Mouse (Mus musculus): ENCODE results near the gene Atxn7l2.

Gene Atxn7l2

DNA sequence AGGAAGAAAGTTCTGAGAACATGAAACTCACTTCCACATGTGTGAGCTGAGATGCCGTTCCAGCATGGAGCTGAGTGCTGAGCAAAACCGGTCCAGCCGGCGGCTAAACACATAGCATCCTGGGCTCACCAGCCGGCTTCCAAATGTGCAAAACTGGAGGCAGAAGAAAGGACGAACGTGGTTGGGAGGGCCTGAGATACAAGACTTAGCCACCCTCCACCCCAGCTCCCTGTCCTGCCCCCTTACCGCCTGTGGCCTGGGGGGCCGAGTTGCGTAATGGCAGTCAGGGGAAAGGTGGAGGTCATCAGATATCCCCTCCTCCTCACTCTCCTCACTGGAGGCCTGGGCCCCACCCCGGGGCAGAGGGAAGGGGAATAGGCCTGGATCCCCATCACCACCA, 6.3 kb downstream of the Atxn7l2 start:
- DNase-seq, result no peak

DNA sequence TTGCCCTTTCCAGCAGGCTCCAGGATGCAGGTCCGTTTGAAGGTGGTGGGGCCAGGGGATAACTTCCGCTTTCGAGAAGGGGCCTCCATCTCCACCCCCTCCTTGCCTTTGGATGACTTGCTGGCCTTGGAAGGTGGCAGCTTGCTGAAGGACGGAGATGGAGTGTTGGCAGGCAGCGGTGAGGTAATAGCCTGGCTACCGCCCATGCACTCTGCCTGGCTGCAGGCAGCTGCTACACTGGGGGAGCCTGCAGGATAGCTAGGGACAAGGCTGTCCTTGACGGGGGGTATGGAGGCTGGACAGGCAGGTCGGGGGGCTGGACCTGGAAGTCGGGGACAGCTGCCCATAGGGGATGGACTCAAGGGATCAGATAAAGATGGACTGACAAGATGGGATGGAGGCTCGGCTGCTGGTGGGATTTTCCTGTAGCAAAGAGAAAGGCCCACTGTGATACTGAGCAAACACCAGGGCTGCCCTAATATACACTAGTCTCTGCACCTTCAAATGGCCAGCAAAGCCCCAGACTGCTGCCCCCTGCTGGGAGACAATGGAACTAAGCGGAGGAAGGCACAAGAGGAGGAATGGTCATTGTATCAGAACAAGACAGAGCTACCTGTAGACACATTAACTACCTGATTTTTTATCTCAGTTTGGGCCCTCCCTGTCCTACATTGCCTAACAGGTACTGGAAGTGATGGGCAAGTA, 7.0 kb downstream of the Atxn7l2 start:
- DNase-seq, result peak; percentile 92 to 94

DNA sequence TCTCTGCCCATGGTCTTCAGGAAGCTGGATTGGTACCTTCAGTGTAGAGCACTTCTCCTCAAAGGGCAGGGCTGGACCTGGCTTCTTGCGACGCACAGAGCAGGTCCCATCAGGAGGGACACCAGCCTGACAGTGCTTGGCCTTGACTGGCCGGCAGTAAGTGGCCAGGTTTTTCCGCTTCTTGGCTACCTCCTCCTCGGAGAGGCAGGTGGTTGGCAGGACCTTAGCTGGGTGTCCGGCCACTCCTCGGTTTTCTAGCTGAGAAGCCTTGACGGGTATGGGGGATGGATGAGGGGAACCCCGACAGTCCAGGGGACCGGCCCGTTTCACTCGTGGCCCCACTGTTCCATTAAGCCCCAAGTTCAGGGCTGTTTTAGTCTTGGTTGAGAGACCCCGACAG, 7.5 kb downstream of the Atxn7l2 start:
- DNase-seq, result peak; percentile 47 to 49

DNA sequence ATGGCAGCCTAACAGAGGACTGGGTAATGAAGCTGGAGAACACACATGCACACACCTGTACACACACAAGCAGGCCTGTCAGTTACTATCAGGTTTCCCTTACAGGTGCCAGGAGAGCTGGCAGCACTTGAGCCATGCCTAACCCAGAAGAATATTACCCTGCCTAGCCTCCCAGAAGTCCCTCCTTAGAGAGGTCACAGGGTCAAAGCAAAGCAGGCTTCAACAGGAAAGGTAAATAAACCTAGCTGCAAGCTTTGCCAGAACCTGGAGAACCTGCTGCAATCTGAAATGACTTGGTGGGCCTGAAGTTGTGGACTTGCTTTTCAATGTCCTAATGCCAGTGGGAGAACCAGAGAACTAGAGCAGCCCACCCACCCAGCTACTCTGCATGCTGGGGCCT, 8.2 kb downstream of the Atxn7l2 start:
- no peak for DNase-seq

DNA sequence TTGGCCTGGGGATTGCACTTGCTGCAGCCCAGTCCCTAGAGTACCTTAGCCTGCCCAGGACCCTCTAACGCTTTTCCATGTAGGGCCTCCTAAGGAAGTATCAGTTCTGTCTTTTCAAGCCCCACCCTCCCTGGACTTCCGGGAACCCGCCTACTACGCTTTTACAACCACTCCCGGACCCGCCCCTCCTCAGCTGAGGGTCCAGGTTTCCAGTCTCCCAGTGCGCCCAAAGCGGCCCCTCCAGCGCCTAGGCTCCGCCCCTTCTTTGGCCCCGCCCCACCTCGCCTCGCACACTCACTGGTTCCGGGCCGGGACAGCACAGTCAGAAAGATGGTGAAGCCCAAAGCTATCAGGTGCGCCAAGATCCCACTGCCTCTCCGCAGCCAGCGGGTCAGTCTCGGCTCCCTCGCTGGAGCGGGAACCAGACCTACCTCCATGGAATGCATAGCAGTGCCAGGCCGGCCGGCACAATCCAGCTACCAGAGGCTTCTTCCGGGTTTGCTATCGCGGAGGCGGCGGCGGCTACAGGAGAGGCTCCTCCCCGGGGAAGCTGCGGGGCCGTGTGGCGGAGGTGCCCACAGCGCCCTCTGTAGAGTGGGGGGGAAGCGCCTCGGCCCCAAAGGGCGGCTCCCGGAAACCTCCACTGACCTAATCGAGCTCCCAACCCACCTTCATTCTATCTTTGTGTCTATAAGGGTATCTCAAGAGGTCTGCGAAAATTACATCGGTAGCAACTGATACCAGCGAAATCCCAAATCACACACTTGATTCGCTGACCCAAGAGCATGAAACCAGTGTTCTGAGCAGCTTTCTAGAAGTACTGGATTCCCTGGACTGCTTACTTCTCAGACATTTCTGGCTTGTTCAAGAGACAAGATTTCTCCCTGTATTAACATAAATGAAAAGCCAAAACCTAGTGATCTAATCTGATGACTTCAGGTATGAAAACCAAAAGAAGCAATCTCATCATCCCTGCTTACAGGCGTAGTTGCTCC, 10.1 kb downstream of the Atxn7l2 start, which contains the start of gene Cyb561d1:
TSS of gene Cyb561d1 (minus strand) at position 884 of the 995 bp plus-strand sequence.
- peak; percentile 91 to 93 for DNase-seq

DNA sequence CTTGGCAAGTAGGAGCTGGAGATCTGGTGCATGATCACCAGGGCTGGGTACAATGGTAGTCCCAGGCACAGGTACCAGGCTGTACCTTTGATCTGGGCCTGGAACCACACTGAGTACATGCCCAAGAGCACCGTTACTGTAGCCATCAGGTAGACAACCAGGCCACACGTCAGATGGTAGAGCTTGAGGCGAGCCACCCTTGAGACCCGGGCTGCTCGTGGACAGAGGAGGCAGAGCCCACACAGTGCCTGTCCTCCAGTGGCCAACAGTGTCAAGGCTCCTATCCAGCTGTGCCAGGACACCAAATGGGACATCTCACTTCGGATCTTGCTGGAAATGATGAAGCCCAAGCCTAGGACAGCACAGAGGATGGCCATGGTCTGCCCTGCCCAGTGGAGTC, 11.5 kb downstream of the Atxn7l2 start:
- DNase-seq, result no peak

DNA sequence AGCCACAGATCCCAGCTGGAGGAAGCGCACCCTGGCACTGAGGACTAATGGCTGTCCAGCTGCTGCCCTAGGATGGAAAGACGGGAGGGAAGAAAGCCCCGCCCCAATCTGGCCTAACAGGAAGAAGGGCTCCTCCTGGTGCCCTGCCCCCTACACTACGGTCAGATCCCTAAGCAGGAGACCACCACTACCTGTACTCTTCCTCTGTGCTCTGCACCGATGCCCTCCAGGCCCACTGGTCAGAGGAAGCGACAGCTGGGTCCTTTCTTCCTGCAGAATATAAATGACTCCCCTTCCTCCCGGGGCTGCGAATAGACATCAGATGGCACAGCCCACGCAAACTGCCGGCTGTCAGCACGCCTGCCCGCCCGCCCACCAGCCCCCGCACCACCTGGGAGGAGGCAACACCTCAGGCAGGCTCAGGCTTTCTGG, 13.7 kb downstream of the Atxn7l2 start:
- peak; percentile 87 to 88 for DNase-seq

DNA sequence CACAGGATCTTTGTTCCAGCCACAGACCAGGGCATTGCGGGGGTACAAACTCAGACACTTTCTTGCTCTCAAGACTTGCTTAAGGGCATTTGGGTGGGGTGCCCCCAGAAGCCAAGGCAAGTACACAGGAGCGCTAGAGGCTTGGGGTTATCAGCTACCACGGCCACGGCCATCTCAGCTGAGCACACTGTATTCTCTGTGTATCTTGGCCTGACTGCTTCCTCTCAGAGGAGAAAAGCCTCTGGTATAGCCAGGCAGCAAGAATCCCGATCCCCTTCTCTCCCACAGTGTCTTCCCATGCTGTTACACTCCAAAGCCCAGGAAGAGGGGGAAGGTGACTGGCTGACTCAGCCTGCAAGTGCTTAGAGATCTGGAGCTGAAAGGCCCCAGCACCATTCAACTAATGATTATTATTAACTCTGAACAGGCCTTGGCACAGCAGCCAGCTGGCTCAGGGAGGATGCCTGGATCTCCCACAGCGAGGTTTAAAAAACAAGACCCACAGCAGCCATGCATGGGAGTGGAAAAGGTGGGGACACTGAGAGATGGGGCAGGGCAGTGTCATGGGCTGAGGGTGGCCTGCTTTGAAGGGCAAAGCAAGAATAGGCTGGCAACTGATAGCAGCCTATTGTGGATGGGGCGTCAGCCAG, 14.7 kb downstream of the Atxn7l2 start:
- DNase-seq, result peak; percentile 71 to 72

DNA sequence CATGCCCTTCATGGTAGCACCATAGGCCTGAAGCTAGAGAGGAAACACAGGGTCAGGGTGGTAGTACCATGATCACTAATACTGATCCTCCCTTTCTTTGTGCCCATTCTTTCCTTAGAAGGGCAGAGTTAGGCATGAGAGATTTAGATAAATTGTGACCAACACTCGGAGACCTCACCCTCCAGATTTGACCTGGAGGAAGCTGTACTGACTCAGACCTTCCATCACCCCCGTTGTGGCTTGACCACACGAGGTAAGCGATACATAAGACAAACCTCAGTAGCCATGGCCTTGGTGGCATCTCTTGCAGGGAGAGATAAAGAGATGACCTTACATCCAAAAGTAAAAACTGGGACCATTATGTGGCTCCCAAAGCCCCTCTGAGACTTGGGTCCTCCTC, 15.4 kb downstream of the Atxn7l2 start:
- no peak for DNase-seq

DNA sequence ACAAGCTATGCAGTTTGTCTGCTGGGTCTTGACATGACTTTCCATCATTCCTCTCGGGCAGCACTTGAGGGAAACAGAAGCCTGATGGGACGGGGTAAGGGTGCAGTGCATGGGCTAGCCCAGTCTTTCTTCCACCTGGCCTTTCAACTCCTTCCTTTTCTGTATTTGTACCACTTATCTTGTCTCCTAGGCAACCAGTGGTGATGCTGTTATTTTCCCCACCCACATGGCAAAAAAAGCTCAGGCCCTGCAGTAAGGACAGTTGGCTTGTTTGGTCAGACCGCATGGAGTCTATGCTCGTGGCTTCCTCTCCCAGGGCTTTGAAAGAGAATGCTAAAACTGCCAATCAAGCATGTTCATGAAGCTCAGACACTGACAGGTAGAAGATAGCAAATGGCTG, 17.0 kb downstream of the Atxn7l2 start:
- no peak for DNase-seq

DNA sequence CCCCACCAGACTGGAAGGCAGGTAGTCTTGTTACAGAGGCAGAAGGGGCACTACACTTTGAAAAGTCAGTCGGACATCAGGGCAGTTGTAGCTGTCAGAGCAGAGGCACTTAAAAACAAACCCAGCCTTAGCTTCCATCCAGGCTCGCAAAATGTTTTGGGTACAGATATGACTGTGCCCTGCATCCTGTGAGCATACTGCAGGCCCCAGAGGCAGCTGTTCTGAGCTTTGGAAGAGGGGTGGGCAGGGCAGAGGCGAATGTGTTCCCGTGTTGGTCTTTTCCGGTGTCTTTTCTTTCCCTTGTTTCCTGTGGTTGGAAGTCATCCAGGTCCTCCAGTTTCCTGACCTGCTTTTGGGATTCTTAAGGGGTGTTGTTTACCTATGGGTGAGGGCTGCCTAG, 20.8 kb downstream of the Atxn7l2 start:
- no peak for DNase-seq

DNA sequence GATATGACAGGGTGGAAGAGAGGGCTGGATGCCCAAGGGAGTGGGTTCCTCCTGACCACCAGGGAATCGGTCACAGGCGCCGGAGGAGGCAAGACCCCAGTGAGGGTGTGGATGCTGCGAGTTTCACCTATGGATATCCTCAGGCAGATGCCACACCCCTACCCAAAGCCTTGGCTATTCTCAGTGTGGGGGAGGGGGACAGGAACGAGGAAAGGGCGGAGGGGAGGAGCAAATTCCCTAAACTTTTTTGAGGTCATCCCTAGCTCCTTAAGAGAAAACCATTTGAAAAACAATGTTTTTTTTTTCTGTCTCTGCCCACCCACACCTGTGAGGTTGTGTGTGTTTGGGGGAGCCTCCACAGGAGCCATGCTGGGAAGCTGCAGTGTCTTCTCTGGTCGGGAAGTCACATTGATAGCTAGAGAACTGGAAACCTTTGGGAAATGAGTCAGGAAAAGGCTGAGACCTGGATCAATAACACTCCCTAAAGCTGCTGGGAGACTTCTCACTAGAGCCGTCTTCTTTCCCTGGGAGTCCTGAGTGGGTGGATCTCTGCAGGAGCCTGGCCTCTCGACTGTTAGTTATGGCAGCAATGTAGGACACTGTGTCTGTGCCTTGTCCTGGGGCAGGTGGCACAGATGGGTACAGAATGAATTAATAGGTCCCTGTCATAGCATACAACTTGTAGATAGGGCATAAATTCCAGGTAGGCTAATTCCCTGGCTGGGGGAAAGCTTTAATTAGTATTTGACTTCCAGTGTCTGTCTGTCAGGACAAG, 21.8 kb downstream of the Atxn7l2 start:
- no peak for DNase-seq

DNA sequence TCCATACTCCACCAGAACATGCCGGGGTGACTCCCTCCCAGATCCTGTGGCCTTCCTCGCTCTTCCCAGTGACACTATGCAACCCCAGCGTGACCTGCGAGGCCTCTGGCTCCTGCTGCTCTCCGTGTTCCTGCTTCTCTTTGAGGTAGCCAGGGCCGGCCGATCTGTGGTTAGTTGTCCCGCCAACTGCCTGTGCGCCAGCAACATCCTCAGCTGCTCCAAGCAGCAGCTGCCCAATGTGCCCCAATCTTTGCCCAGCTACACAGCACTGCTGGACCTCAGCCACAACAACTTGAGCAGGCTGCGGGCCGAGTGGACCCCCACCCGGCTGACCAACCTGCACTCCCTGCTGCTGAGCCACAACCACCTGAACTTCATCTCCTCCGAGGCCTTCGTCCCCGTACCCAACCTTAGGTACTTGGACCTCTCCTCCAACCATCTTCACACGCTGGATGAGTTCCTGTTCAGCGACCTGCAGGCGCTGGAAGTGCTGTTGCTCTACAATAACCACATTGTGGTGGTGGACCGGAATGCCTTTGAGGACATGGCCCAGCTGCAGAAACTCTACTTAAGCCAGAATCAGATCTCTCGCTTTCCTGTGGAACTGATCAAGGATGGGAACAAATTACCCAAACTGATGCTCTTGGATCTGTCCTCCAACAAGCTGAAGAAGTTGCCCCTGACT, 23.5 kb downstream of the Atxn7l2 start:
- DNase-seq, result peak; percentile 57 to 58

DNA sequence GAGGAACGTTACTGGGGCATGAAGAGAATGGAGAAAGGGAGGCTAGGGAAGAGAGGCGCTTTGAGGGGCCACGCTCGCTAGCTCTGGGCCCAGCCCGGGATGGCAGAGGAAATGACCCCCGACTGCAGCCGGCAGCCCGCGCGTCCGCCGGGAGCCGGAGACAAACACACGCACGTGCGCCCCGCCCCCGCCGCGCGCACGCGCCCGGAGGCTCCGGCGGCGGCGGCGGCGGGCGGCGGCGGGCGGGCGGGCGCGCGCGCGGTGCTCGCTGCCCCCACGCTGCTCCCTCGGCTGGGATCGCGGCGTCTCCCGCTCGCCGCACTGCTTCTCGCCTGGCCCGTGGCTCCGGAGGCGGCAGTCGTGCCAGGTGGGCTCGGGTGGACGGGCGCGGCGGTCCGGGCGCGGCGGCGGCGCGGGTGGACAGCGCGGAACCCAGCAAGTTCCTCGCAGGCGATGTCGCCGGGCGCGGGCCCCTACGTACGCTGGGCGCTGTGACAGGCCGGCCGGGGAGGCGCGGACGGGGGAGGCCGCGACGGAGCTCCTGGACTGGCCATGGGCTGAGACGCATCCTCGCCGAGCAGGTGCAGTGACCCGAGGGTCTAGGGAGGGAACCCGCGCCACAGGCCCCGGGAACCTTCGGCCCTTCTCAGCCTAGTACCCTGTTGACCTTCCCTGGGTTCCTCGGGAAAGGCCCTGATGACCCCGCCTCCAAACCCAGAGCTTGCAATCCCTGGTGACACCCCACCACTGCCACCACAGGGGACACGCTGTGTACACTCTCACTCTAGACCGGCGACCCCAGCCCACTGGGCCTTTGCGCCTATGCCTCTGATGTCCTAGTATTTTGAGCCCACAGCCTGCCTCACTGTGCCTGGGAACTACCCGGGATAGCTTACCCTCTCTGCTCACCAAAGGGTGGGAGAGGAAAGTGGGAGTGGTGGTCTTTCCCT, 24.4 kb downstream of the Atxn7l2 start, which contains the start of gene Amigo1:
TSS of gene Amigo1 (plus strand) at position 238 of the 950 bp plus-strand sequence.
- peak; percentile 73 to 78 for DNase-seq

DNA sequence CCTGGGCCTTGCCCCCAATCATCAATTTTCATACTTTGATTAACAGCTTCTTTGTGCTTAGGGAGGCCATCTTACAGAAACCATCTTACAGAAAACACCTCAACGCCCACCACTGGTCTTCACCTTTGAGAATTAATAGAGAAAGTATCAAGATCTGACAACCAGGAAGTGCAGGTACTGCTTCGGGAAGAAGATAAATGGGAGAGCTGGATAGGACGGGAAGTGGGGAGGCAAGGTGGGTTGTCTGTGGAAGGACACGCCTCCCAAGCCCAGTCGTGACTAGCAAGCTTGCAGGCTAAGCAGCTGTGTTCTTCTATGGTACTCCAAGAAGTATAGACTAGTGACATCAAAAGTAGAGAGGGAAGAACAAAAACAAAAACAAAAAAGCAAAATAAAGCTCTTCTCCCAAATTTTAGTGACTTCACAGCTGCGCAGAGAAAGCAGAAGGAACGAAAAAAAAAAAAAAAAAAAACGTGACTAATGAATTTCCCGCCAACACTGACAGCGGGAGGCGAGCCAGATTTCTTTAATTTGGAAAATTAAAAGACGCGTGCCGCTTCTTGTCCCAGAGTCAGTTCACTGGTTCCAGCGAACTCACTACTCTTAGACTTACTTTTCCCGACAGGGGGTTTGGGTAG, 25.2 kb downstream of the Atxn7l2 start:
- DNase-seq, result peak in 1 of 2 experiments; percentile 13

DNA sequence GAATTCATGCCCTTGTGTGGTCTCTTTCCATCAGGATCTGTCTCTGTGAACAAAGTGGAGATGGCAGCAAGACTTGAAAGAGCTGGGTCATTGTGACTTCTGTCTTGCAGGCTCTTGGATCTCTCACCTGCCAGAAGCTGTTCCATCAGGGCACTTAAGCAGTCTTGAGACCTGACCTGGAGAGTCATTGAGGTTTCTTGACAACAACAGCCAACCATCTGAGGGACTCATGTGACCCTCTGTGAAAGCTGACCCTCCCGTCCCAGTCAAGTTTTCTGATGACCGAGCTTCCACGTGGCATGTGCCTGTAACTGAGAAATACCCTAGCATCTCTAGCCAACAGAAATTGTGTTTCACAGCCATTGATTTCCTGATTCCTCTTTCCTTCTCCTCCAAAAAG, 26.0 kb downstream of the Atxn7l2 start:
- DNase-seq, result no peak

DNA sequence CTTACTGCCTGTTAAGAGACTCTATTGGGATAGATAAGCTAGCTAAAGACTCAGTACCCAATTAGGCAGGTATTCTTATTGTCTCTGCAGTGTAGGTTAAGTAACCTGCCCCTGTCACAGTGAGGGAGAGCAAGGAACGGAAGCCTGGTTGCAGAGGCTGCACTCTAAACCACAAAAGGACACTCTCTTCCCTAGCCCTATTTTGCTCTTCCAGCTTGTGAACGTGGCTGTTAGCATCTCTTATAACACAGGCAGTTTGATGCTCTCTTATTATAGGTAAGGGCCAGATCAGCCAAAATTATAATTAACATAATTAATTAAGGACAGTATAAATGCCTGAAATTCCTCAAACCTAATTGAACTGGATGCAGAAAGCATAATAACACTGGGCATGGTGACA, 30.2 kb downstream of the Atxn7l2 start:
- no peak for DNase-seq

DNA sequence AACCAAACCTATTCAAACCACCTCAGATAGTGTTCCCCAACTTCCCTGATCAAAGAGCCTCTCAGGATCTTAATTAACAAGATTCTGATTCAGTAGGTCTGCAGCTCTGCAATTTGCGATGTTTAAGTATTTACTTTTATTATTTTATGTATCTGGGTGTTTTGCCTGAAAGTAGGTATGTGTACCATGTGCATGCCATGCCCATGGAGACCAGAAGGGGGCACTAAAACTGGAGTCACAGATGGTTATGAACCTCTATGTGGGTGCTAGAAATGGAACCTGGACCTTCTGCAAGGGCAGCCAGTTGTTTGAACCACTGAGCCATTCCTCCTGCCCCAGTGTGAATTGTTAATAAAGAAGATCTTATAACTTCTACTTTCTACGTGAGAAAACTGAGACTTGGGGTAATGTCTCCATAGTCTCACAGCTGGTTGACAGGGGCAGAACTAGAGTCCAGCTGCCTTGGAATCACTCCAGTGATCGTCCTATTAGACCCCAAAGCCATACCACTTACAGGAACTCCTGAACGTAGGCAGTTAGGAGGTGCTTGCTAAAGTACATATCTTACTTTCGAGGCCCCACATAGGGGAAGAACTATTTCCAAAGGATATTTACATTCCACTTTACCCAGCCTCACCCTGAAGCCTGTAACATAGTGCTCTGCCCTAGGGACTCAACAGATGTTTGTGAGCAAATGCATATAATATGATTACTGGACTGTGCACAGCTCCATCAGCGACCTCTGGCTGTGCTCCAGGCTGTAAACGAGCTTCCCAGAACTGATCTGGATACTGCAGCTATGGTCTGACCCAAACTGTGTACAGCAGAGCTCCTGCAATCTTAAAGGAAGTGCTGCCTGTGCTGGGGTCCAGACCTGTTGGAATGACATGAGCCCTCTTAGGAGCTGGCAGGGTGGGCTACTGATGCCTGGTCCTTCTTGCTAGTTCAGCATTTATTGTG, 31.7 kb downstream of the Atxn7l2 start:
- DNase-seq, result peak in 1 of 2 experiments; percentile 11

Data from cerebellum, postnatal 10 days (tissue).